Mouse (Mus musculus): ENCODE measurements around the gene Alpl. TPM values are rescaled to one million over a fixed set of nuclear protein-coding genes. Genes with fewer than 3 reads are reported as not detected.
A peak's percentile ranks its signal among the peaks of the same experiment; 100 is the strongest.

Gene Alpl
- total and polyA plus RNA-seq, 2 experiments: 5.1 to 7.3 TPM

- no peak overlapping the region for H3K4me3 ChIP-seq (ENCODE audit: insufficient read depth, low read depth, low read length)
Measured at GRCm38 (mm10) chr4:137728399-137729154, 67.6 kb downstream of the Alpl start.

GRCm38 (mm10) chr4:137727506-137728187 is 68.5 kb downstream of the Alpl start:
- H3K4me1 ChIP-seq (ENCODE audit: control insufficient read depth, insufficient read depth, low read length): no peaks in the 10 kb centered on the region
- no peak overlapping the region for H3K9ac ChIP-seq (ENCODE audit: low read depth, low read length)
- H3K27me3 ChIP-seq (ENCODE audit: control insufficient read depth, insufficient read depth, low read length): no peaks in the 10 kb centered on the region
- DNase-seq (ENCODE audit: extremely low read depth, low read depth, low spot score): no peak
- H3K4me3 ChIP-seq (ENCODE audit: insufficient read depth, low read depth, low read length): no peak overlapping the region
- H3K79me2 ChIP-seq (ENCODE audit: control insufficient read depth, insufficient read depth, low read length): no peaks in the 10 kb centered on the region
- H3K27ac ChIP-seq (replicated peaks; ENCODE audit: insufficient read depth, low read depth, low read length): no peak overlapping the region
- H3K36me3 ChIP-seq (ENCODE audit: control insufficient read depth, insufficient read depth, low read length): no peaks in the 10 kb centered on the region
- 56% methylated on average over 18 of the region's 18 CpGs for WGBS
- TF ChIP-seq POLR2A (IDR thresholded peaks at IDR 0.05; ENCODE audit: extremely low read depth, insufficient read depth, low read length): no peak
- no peak for TF ChIP-seq CTCF (IDR thresholded peaks at IDR 0.05; ENCODE audit: low read depth, low read length)

More at GRCm38 (mm10) chr4:137728399-137729154, 67.6 kb downstream of the Alpl start:
- TF ChIP-seq POLR2A (IDR thresholded peaks at IDR 0.05; ENCODE audit: extremely low read depth, insufficient read depth, low read length): no peak
- no peak for TF ChIP-seq CTCF (IDR thresholded peaks at IDR 0.05; ENCODE audit: low read depth, low read length)
- Histone ChIP-seq H3K79me2 (ENCODE audit: control insufficient read depth, insufficient read depth, low read length) (no peaks in the 10 kb centered on the region), H3K27ac (replicated peaks; ENCODE audit: insufficient read depth, low read depth, low read length) (no peak overlapping the region), H3K9ac (ENCODE audit: low read depth, low read length) (no peak overlapping the region), H3K27me3 (ENCODE audit: control insufficient read depth, insufficient read depth, low read length) (no peaks in the 10 kb centered on the region), H3K4me1 (ENCODE audit: control insufficient read depth, insufficient read depth, low read length) (no peaks in the 10 kb centered on the region), H3K36me3 (ENCODE audit: control insufficient read depth, insufficient read depth, low read length) (no peaks in the 10 kb centered on the region)
- DNase-seq (ENCODE audit: extremely low read depth, low read depth, low spot score): no peak
- WGBS: 58% methylated on average over 17 of the region's 17 CpGs

GRCm38 (mm10) chr4:137726739-137727505 is 69.3 kb downstream of the Alpl start:
- TF ChIP-seq POLR2A (IDR thresholded peaks at IDR 0.05; ENCODE audit: extremely low read depth, insufficient read depth, low read length) (no peak), CTCF (IDR thresholded peaks at IDR 0.05; ENCODE audit: low read depth, low read length) (no peak)

GRCm38 (mm10) chr4:137725541-137726145 is 70.5 kb downstream of the Alpl start:
- no peak overlapping the region for H3K4me3 ChIP-seq (ENCODE audit: insufficient read depth, low read depth, low read length)
- WGBS: 90% methylated on average over 13 of the region's 13 CpGs
- H3K27ac ChIP-seq (replicated peaks; ENCODE audit: insufficient read depth, low read depth, low read length): no peak overlapping the region
- no peaks in the 10 kb centered on the region for H3K4me1 ChIP-seq (ENCODE audit: control insufficient read depth, insufficient read depth, low read length)
- H3K27me3 ChIP-seq (ENCODE audit: control insufficient read depth, insufficient read depth, low read length): no peaks in the 10 kb centered on the region
- TF ChIP-seq CTCF (IDR thresholded peaks at IDR 0.05; ENCODE audit: low read depth, low read length): no peak
- no peak for DNase-seq (ENCODE audit: extremely low read depth, low read depth, low spot score)
- no peak overlapping the region for H3K9ac ChIP-seq (ENCODE audit: low read depth, low read length)
- H3K79me2 ChIP-seq (ENCODE audit: control insufficient read depth, insufficient read depth, low read length): no peaks in the 10 kb centered on the region
- H3K36me3 ChIP-seq (ENCODE audit: control insufficient read depth, insufficient read depth, low read length): no peaks in the 10 kb centered on the region

More at GRCm38 (mm10) chr4:137726739-137727505, 69.3 kb downstream of the Alpl start:
- no peak for DNase-seq (ENCODE audit: extremely low read depth, low read depth, low spot score)
- 93% methylated on average over 18 of the region's 18 CpGs for WGBS
- Histone ChIP-seq H3K4me1 (ENCODE audit: control insufficient read depth, insufficient read depth, low read length) (no peaks in the 10 kb centered on the region), H3K36me3 (ENCODE audit: control insufficient read depth, insufficient read depth, low read length) (no peaks in the 10 kb centered on the region), H3K79me2 (ENCODE audit: control insufficient read depth, insufficient read depth, low read length) (no peaks in the 10 kb centered on the region), H3K27me3 (ENCODE audit: control insufficient read depth, insufficient read depth, low read length) (no peaks in the 10 kb centered on the region), H3K4me3 (ENCODE audit: insufficient read depth, low read depth, low read length) (no peak overlapping the region), H3K9ac (ENCODE audit: low read depth, low read length) (no peak overlapping the region), H3K27ac (replicated peaks; ENCODE audit: insufficient read depth, low read depth, low read length) (no peak overlapping the region)

GRCm38 (mm10) chr4:137724766-137725165 is 71.4 kb downstream of the Alpl start:
- no peaks in the 10 kb centered on the region for H3K79me2 ChIP-seq (ENCODE audit: control insufficient read depth, insufficient read depth, low read length)
- no peaks in the 10 kb centered on the region for H3K36me3 ChIP-seq (ENCODE audit: control insufficient read depth, insufficient read depth, low read length)
- no peaks in the 10 kb centered on the region for H3K27me3 ChIP-seq (ENCODE audit: control insufficient read depth, insufficient read depth, low read length)
- 35% methylated on average over 8 of the region's 8 CpGs for WGBS
- DNase-seq (ENCODE audit: extremely low read depth, low read depth, low spot score): peak; percentile 41
- peak; percentile 97 for TF ChIP-seq CTCF (IDR thresholded peaks at IDR 0.05; ENCODE audit: low read depth, low read length)
- TF ChIP-seq POLR2A (IDR thresholded peaks at IDR 0.05; ENCODE audit: extremely low read depth, insufficient read depth, low read length): no peak
- H3K4me1 ChIP-seq (ENCODE audit: control insufficient read depth, insufficient read depth, low read length): no peaks in the 10 kb centered on the region
- peak overlapping the region; percentile 54 for H3K4me3 ChIP-seq (ENCODE audit: insufficient read depth, low read depth, low read length)
- H3K9ac ChIP-seq (ENCODE audit: low read depth, low read length): peak overlapping the region; percentile 39
- peak overlapping the region; percentile 36 for H3K27ac ChIP-seq (replicated peaks; ENCODE audit: insufficient read depth, low read depth, low read length)
